Mouse (Mus musculus) gastrocnemius, postnatal 14 days (tissue): ENCODE data around the gene Olfr1085. TPM values are rescaled to one million over a fixed set of nuclear protein-coding genes. Genes with fewer than 3 reads are reported as not detected.
"Not testable (repeated sequence)": the region's sequence is repeated elsewhere in the genome, so short reads cannot be mapped to it uniquely, and the experiment has no call there.

Experiments
- DNase-seq: peaks from one replicate; pipeline ENCODE4 v3.0.0; 2021; ENCODE audit warnings: mixed read lengths
- intact Hi-C: fragments of 180-260 bp; cut with DNase I; formaldehyde crosslinking; loops from one replicate; pipeline ENCODE4 v1.15.1; 2025; ENCODE audit warnings: low total_unique reads
- long read RNA-seq, 2 experiments: library from polyadenylated mRNA; stranded (forward); transcript quantifications; one replicate each; pipeline ENCODE4 v2.0.0; 2021
- total RNA-seq, 2 experiments: library from RNA; stranded (reverse); gene quantifications; 2 replicates each; pipeline ENCODE4 v1.2.3; 2021

Gene Olfr1085
- not detected for total RNA-seq
- long read RNA-seq, experiment 1 = 0 reads
- long read RNA-seq, experiment 2 = 0 reads

- intact Hi-C loops = no loop called here
- DNase-seq = no peak
These were observed at the start of gene Olfr1085 for GRCm38 (mm10) chr2:86661919-86662318. Gene Olfr1085 (minus strand): TSS chr2:86662019.

GRCm38 (mm10) chr2:86698295-86698694, 36.5 kb upstream of the Olfr1085 start, which contains the start of gene Olfr1087:
Gene Olfr1087 (minus strand): TSS chr2:86698395.
- intact Hi-C loops = no loop called here
- no peak for DNase-seq

GRCm38 (mm10) chr2:86679992-86680391, 18.2 kb upstream of the Olfr1085 start, which contains the start of gene Olfr1086:
Gene Olfr1086 (minus strand): TSS chr2:86680092.
- DNase-seq = no peak
- intact Hi-C loops = no loop called here

GRCm38 (mm10) chr2:86639625-86640024, 22.2 kb downstream of the Olfr1085 start, which contains the start of gene Olfr1084:
Gene Olfr1084 (minus strand): TSS chr2:86639725.
- DNase-seq, intact Hi-C loops: not testable (repeated sequence)

Other genes with a start within 250 kb of the Olfr1085 start
- gene Olfr1061, start 248.0 kb downstream of the Olfr1085 start, total RNA-seq = not detected
- not detected for gene Olfr1062, start 235.3 kb downstream of the Olfr1085 start, total RNA-seq
- not detected for gene Olfr1065, start 211.4 kb downstream of the Olfr1085 start, total RNA-seq
- gene Olfr1066, start 205.8 kb downstream of the Olfr1085 start, total RNA-seq = not detected
- gene Olfr228, start 174.6 kb downstream of the Olfr1085 start, total RNA-seq = not detected
- gene Olfr1076, start 153.6 kb downstream of the Olfr1085 start, total RNA-seq = not detected
- not detected for gene Olfr1079, start 119.5 kb downstream of the Olfr1085 start, total RNA-seq
- not detected for gene Olfr1080, start 103.8 kb downstream of the Olfr1085 start, total RNA-seq
- not detected for gene Olfr1082, start 63.1 kb downstream of the Olfr1085 start, total RNA-seq
- gene Olfr1084, start 22.3 kb downstream of the Olfr1085 start, total RNA-seq = not detected
- not detected for gene Olfr1086, start 18.1 kb upstream of the Olfr1085 start, total RNA-seq
- gene Olfr1087, start 36.4 kb upstream of the Olfr1085 start, total RNA-seq = not detected
- gene Olfr1089, start 71.7 kb upstream of the Olfr1085 start, total RNA-seq = not detected
- not detected for gene Olfr1090, start 97.0 kb upstream of the Olfr1085 start, total RNA-seq
- not detected for gene Olfr1093, start 120.5 kb upstream of the Olfr1085 start, total RNA-seq
- gene Olfr141, start 148.0 kb upstream of the Olfr1085 start, total RNA-seq = not detected
- not detected for gene Olfr1094, start 162.6 kb upstream of the Olfr1085 start, total RNA-seq
- gene Olfr1095, start 189.7 kb upstream of the Olfr1085 start, total RNA-seq = not detected
- not detected for gene Gm13723, start 212.8 kb upstream of the Olfr1085 start, total RNA-seq
- gene Olfr1097, start 230.2 kb upstream of the Olfr1085 start, total RNA-seq = not detected